Mouse (Mus musculus) ES-Bruce4 (cell line): ENCODE measurements around the gene Lhb.
A peak's percentile ranks its signal among the peaks of the same experiment; 100 is the strongest.

Experiments
- CTCF ChIP-seq: IDR thresholded peaks from one replicate; pipeline ENCODE4 v1.8.1; 2011; ENCODE audit warnings: low read depth, low read length
- EP300 ChIP-seq: IDR thresholded peaks from 2 replicates; pipeline ENCODE4 v1.6.1; 2011; ENCODE audit warnings: low read depth, low read length; ENCODE audit not compliant: insufficient read depth
- POLR2A ChIP-seq: IDR thresholded peaks from one replicate; pipeline ENCODE4 v1.8.1; 2011; ENCODE audit warnings: low read length; ENCODE audit not compliant: insufficient read depth

DNA sequence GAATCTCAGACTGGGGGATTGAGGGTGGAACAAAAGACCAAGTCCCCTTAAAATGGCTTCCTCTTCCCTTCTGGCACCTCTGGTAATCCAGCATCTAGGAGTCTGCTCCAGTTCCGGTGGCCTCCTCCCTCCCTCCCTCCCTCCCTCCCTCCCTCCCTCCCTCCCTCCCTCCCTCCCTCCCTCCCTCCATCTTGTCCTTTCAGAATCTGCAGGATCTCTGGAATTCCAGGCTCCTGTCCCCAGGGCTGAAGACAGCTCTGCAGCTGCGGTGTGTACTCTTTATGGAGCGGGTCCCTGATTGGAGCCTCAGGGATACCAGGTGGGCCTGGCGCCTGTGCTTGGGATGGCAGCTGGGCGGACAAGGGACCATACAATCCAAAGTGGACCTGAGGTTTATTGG lies 40.7 kb downstream of the Lhb start:
- TF ChIP-seq EP300 (no peak), POLR2A (peak; percentile 18), CTCF (no peak)
